Mouse (Mus musculus) embryonic facial prominence, embryonic 10.5 days (tissue): ENCODE results near the gene Tll2. TPM values are rescaled to one million over a fixed set of nuclear protein-coding genes. Genes with fewer than 3 reads are reported as not detected.

Experiments
- DNase-seq: peaks from one replicate; pipeline ENCODE4 v3.0.0-alpha.2; 2017; ENCODE audit warnings: low spot score
- H3K27ac ChIP-seq: fragments of 300-500 bp; sonication (generic); replicated peaks from 2 replicates; pipeline ENCODE4 v1.5.1; 2016; ENCODE audit warnings: mild to moderate bottlenecking
- H3K27me3 ChIP-seq: fragments of 300-500 bp; sonication (generic); replicated peaks from 2 replicates; pipeline ENCODE4 v1.6.1; 2016; ENCODE audit warnings: low read depth, mild to moderate bottlenecking; ENCODE audit not compliant: poor library complexity, severe bottlenecking
- H3K36me3 ChIP-seq: fragments of 300-500 bp; sonication (generic); replicated peaks from 2 replicates; pipeline ENCODE4 v1.6.1; 2016; ENCODE audit warnings: mild to moderate bottlenecking, moderate library complexity
- H3K4me1 ChIP-seq: fragments of 300-500 bp; sonication (generic); 2 replicates; pipeline ENCODE4 v1.6.1; 2016
- H3K4me3 ChIP-seq: fragments of 300-500 bp; sonication (generic); 2 replicates; pipeline ENCODE4 v1.5.1; 2016; ENCODE audit warnings: mild to moderate bottlenecking, moderate library complexity
- H3K9me3 ChIP-seq: fragments of 300-500 bp; sonication (generic); 2 replicates; pipeline ENCODE4 v1.6.1; 2016; ENCODE audit warnings: mild to moderate bottlenecking
- WGBS: fragments of 180-500 bp; shearing (Covaris S2); methylation state at CpG from one replicate; pipeline ENCODE4 v1.1.7; 2016; 5-methylcytosine and 5-hydroxymethylcytosine counted together
- polyA plus RNA-seq: library from polyadenylated mRNA; unstranded; fragments of >200 nt; fragmentation: Nextera tagmentation; extraction: Ambion mirVana; gene quantifications from 2 replicates; pipeline ENCODE4 v1.2.1, GENCODE M21; 2016

Tll2 gene
- polyA plus RNA-seq, 1 experiment from 2014 or later: 0.26 TPM

GRCm38 (mm10) chr19:41193379-41193778 is 13.3 kb downstream of the Tll2 start:
- DNase-seq: no peak
- no peaks in the 10 kb centered on the region for H3K36me3 ChIP-seq
- H3K4me3 ChIP-seq: no peak overlapping the region
- no peak overlapping the region for H3K27ac ChIP-seq
- H3K4me1 ChIP-seq: no peaks in the 10 kb centered on the region
- H3K9me3 ChIP-seq: no peaks in the 10 kb centered on the region
- peaks cover 17% of the 10 kb centered on the region; the same call in 1 of the 2 replicates for H3K27me3 ChIP-seq
- 79% methylated on average over 1 of the region's 1 CpGs for WGBS

GRCm38 (mm10) chr19:41192953-41193352 is 13.7 kb downstream of the Tll2 start:
- H3K27me3 ChIP-seq: peaks cover 17% of the 10 kb centered on the region; the same call in 1 of the 2 replicates
- 92% methylated on average over 4 of the region's 4 CpGs for WGBS
- no peak for DNase-seq
- H3K4me3 ChIP-seq: no peak overlapping the region
- no peaks in the 10 kb centered on the region for H3K36me3 ChIP-seq
- H3K27ac ChIP-seq: no peak overlapping the region
- H3K9me3 ChIP-seq: no peaks in the 10 kb centered on the region
- H3K4me1 ChIP-seq: no peaks in the 10 kb centered on the region

- peak; percentile 57 for DNase-seq
- H3K4me1 ChIP-seq: no peaks in the 10 kb centered on the region
- peaks cover 17% of the 10 kb centered on the region; the same call in 1 of the 2 replicates for H3K27me3 ChIP-seq
- no peak overlapping the region for H3K4me3 ChIP-seq
- H3K27ac ChIP-seq: no peak overlapping the region
- 80% methylated on average over 9 of the region's 9 CpGs for WGBS
- H3K36me3 ChIP-seq: no peaks in the 10 kb centered on the region
- H3K9me3 ChIP-seq: no peaks in the 10 kb centered on the region
These were observed 14.9 kb downstream of the Tll2 start for GRCm38 (mm10) chr19:41191724-41192123.

GRCm38 (mm10) chr19:41190876-41191434 is 15.7 kb downstream of the Tll2 start:
- H3K4me1 ChIP-seq: no peaks in the 10 kb centered on the region
- H3K9me3 ChIP-seq: no peaks in the 10 kb centered on the region
- no peak overlapping the region for H3K4me3 ChIP-seq
- no peaks in the 10 kb centered on the region for H3K36me3 ChIP-seq
- DNase-seq: no peak
- H3K27ac ChIP-seq: no peak overlapping the region
- H3K27me3 ChIP-seq: peaks cover 17% of the 10 kb centered on the region; the same call in 1 of the 2 replicates
- WGBS: 69% methylated on average over 6 of the region's 6 CpGs

GRCm38 (mm10) chr19:41177331-41177730 is 29.3 kb downstream of the Tll2 start:
- no peak overlapping the region for H3K4me3 ChIP-seq
- H3K36me3 ChIP-seq: no peaks in the 10 kb centered on the region
- H3K27ac ChIP-seq: no peak overlapping the region
- no peaks in the 10 kb centered on the region for H3K4me1 ChIP-seq
- DNase-seq: no peak
- H3K27me3 ChIP-seq: peaks cover 72% of the 10 kb centered on the region
- WGBS: 15% methylated on average over 6 of the region's 6 CpGs
- no peaks in the 10 kb centered on the region for H3K9me3 ChIP-seq

- H3K4me3 ChIP-seq: no peak overlapping the region
- DNase-seq: no peak
- WGBS: 55% methylated on average over 2 of the region's 2 CpGs
- H3K9me3 ChIP-seq: no peaks in the 10 kb centered on the region
- no peaks in the 10 kb centered on the region for H3K4me1 ChIP-seq
- H3K27ac ChIP-seq: no peak overlapping the region
- peaks cover 72% of the 10 kb centered on the region for H3K27me3 ChIP-seq
- no peaks in the 10 kb centered on the region for H3K36me3 ChIP-seq
These were observed 29.8 kb downstream of the Tll2 start for GRCm38 (mm10) chr19:41176881-41177280.

GRCm38 (mm10) chr19:41165914-41166235 is 40.8 kb downstream of the Tll2 start:
- H3K36me3 ChIP-seq: no peaks in the 10 kb centered on the region
- no peaks in the 10 kb centered on the region for H3K27me3 ChIP-seq
- 91% methylated on average over 5 of the region's 5 CpGs for WGBS
- no peak for DNase-seq
- no peak overlapping the region for H3K4me3 ChIP-seq
- 0 out of 2 replicates have a peak, but pooled peaks cover 2% of the 10 kb centered on the region for H3K4me1 ChIP-seq
- no peaks in the 10 kb centered on the region for H3K9me3 ChIP-seq
- H3K27ac ChIP-seq: no peak overlapping the region

- Histone ChIP-seq H3K27ac (no peak overlapping the region), H3K4me3 (no peak overlapping the region), H3K36me3 (no peaks in the 10 kb centered on the region), H3K27me3 (no peaks in the 10 kb centered on the region), H3K4me1 (peaks cover 4% of the 10 kb centered on the region), H3K9me3 (no peaks in the 10 kb centered on the region)
- no peak for DNase-seq
- 80% methylated on average over 14 of the region's 14 CpGs for WGBS
These were observed 41.3 kb downstream of the Tll2 start for GRCm38 (mm10) chr19:41165144-41165913.

- no peak overlapping the region for H3K4me3 ChIP-seq
- no peaks in the 10 kb centered on the region for H3K36me3 ChIP-seq
- H3K27ac ChIP-seq: no peak overlapping the region
- no peaks in the 10 kb centered on the region for H3K9me3 ChIP-seq
- DNase-seq: no peak
- H3K27me3 ChIP-seq: no peaks in the 10 kb centered on the region
- peaks cover 8% of the 10 kb centered on the region for H3K4me1 ChIP-seq
- 58% methylated on average over 10 of the region's 10 CpGs for WGBS
These were observed 42.1 kb downstream of the Tll2 start for GRCm38 (mm10) chr19:41164447-41165095.

GRCm38 (mm10) chr19:41160388-41160787 is 46.2 kb downstream of the Tll2 start:
- DNase-seq: peak; percentile 53

GRCm38 (mm10) chr19:41154681-41155080 is 52.0 kb downstream of the Tll2 start:
- WGBS: 73% methylated on average over 7 of the region's 7 CpGs
- no peaks in the 10 kb centered on the region for H3K27me3 ChIP-seq
- DNase-seq: peak; percentile 26

More at GRCm38 (mm10) chr19:41160388-41160787, 46.2 kb downstream of the Tll2 start:
- Histone ChIP-seq H3K9me3 (peaks cover 2% of the 10 kb centered on the region; the same call in 1 of the 2 replicates), H3K36me3 (no peaks in the 10 kb centered on the region), H3K27me3 (no peaks in the 10 kb centered on the region), H3K4me1 (peaks cover 8% of the 10 kb centered on the region), H3K4me3 (no peak overlapping the region), H3K27ac (no peak overlapping the region)
- 46% methylated on average over 14 of the region's 14 CpGs for WGBS

GRCm38 (mm10) chr19:41152462-41152861 is 54.2 kb downstream of the Tll2 start:
- Histone ChIP-seq H3K4me3 (no peak overlapping the region), H3K36me3 (no peaks in the 10 kb centered on the region), H3K27ac (no peak overlapping the region), H3K27me3 (no peaks in the 10 kb centered on the region), H3K4me1 (peaks cover 5% of the 10 kb centered on the region; the same call in 1 of the 2 replicates), H3K9me3 (peaks cover 8% of the 10 kb centered on the region)
- 89% methylated on average over 4 of the region's 4 CpGs for whole genome bisulfite sequencing
- DNase-seq: no peak

More at GRCm38 (mm10) chr19:41154681-41155080, 52.0 kb downstream of the Tll2 start:
- H3K4me3 ChIP-seq: no peak overlapping the region
- H3K27ac ChIP-seq: no peak overlapping the region
- peaks cover 8% of the 10 kb centered on the region for H3K9me3 ChIP-seq
- H3K4me1 ChIP-seq: peaks cover 5% of the 10 kb centered on the region; the same call in 1 of the 2 replicates
- no peaks in the 10 kb centered on the region for H3K36me3 ChIP-seq
